Mouse (Mus musculus) heart, adult 2 months (tissue): ENCODE measurements around the gene Izumo4. TPM values are rescaled to one million over a fixed set of nuclear protein-coding genes. Genes with fewer than 3 reads are reported as not detected.
A peak's percentile ranks its signal among the peaks of the same experiment; 100 is the strongest.

ENCODE experiments used
- DNase-seq, 2 experiments: peaks; one replicate each; pipeline ENCODE4 v3.0.0; 2021
- H3K27ac ChIP-seq: fragments of 200-600 bp; 2 replicates; pipeline ENCODE4 v1.8.1; 2022
- H3K27me3 ChIP-seq: fragments of 200-500 bp; 2 replicates; pipeline ENCODE4 v1.6.1; 2012; ENCODE audit warnings: mild to moderate bottlenecking, low read length, inconsistent platforms, mixed read lengths; ENCODE audit not compliant: control insufficient read depth, insufficient read depth
- H3K36me3 ChIP-seq: fragments of 200-500 bp; 2 replicates; pipeline ENCODE4 v1.6.1; 2012; ENCODE audit warnings: low read length, inconsistent platforms; ENCODE audit not compliant: control insufficient read depth, insufficient read depth
- H3K4me1 ChIP-seq: fragments of 200-500 bp; 2 replicates; pipeline ENCODE4 v1.6.1; 2011; ENCODE audit warnings: low read length; ENCODE audit not compliant: control insufficient read depth, insufficient read depth
- H3K4me3 ChIP-seq: fragments of 200-600 bp; 2 replicates; pipeline ENCODE4 v1.8.1; 2022
- H3K79me2 ChIP-seq: fragments of 200-500 bp; replicated peaks from 2 replicates; pipeline ENCODE4 v1.6.1; 2012; ENCODE audit warnings: mild to moderate bottlenecking, inconsistent platforms, low read length, moderate library complexity, mixed read lengths; ENCODE audit not compliant: control insufficient read depth, insufficient read depth
- H3K9ac ChIP-seq: fragments of 200-500 bp; 2 replicates; pipeline ENCODE4 v1.6.1; 2012; ENCODE audit warnings: low read depth, mild to moderate bottlenecking, control low read depth, inconsistent platforms, low read length, mixed read lengths
- CTCF ChIP-seq: fragments of 200-600 bp; IDR thresholded peaks from 2 replicates; pipeline ENCODE4 v1.8.1; 2022; ENCODE audit warnings: antibody characterized with exemption, mild to moderate bottlenecking, moderate library complexity
- EP300 ChIP-seq: fragments of 200-500 bp; IDR thresholded peaks from 2 replicates; pipeline ENCODE4 v1.6.1; 2011; ENCODE audit warnings: low read depth, low read length, control low read depth; ENCODE audit not compliant: insufficient read depth
- POLR2A ChIP-seq: fragments of 200-500 bp; IDR thresholded peaks from 2 replicates; pipeline ENCODE4 v1.6.1; 2011; ENCODE audit warnings: mild to moderate bottlenecking, low read depth, low read length, control low read depth; ENCODE audit not compliant: insufficient read depth
- WGBS: fragments of 180-500 bp; shearing (Covaris S2); methylation state at CpG from one replicate; pipeline ENCODE4 v1.1.7; 2018; 5-methylcytosine and 5-hydroxymethylcytosine counted together
- intact Hi-C: fragments of 180-260 bp; cut with DNase I; formaldehyde crosslinking; loops from one replicate; pipeline ENCODE4 v1.15.1; 2025
- polyA plus RNA-seq: library from polyadenylated mRNA; depleted of rRNA; stranded (reverse); fragments of >200 nt; gene quantifications from 2 replicates; pipeline ENCODE4 v1.2.3, GENCODE M21; 2012
- total RNA-seq, 2 experiments: library from RNA; stranded (reverse); gene quantifications; 2 replicates each; pipeline ENCODE4 v1.2.3; 2021

Izumo4 gene
- total and polyA plus RNA-seq, 3 experiments: 3.4 to 15.6 (median 3.8) TPM

GRCm38 (mm10) chr10:80700732-80701131 is 1.3 kb upstream of the Izumo4 start:
- 39% methylated on average over 4 of the region's 4 CpGs for WGBS
- Histone ChIP-seq H3K27me3 (no peaks in the 10 kb centered on the region), H3K36me3 (no peaks in the 10 kb centered on the region; the same call in 1 of the 2 replicates), H3K4me3 (no peak overlapping the region), H3K27ac (no peak overlapping the region; the same call in 1 of the 2 replicates), H3K4me1 (peaks cover 3% of the 10 kb centered on the region; the same call in 1 of the 2 replicates), H3K79me2 (no peaks in the 10 kb centered on the region), H3K9ac (no peak overlapping the region)
- TF ChIP-seq CTCF: no peak
- no peak for TF ChIP-seq POLR2A
- intact Hi-C loops: loop anchor here (5.0 kb wide), 1 partner anchor 268 kb away; the partner anchor contains the start of gene Tcf3
- DNase-seq: no peak

- peak; percentile 6; the same call in 1 of the 2 replicates for TF ChIP-seq EP300
- TF ChIP-seq POLR2A: no peak
- peak; percentile 33 for TF ChIP-seq CTCF
- H3K79me2 ChIP-seq: no peaks in the 10 kb centered on the region
- intact Hi-C loops: loop anchor here (2.0 to 5.0 kb wide), 2 partner anchors 38 to 270 kb away; partner anchors contain the start of gene Tcf3
- H3K4me3 ChIP-seq: peak overlapping the region; percentile 68
- H3K27me3 ChIP-seq: no peaks in the 10 kb centered on the region
- DNase-seq: peak; percentile 93 to 96
- no peaks in the 10 kb centered on the region; the same call in 1 of the 2 replicates for H3K4me1 ChIP-seq
- H3K27ac ChIP-seq: peak overlapping the region; percentile 82
- peak overlapping the region; percentile 53 for H3K9ac ChIP-seq
- no peaks in the 10 kb centered on the region for H3K36me3 ChIP-seq
- 4% methylated on average over 47 of the region's 47 CpGs for WGBS
Observed at GRCm38 (mm10) chr10:80702536-80703390, 779 bp downstream of the Izumo4 start.

- 93% methylated on average over 5 of the region's 5 CpGs for WGBS
- no peak overlapping the region for H3K27ac ChIP-seq
- TF ChIP-seq POLR2A: no peak
- TF ChIP-seq CTCF: no peak
- no peak for TF ChIP-seq EP300
- H3K4me3 ChIP-seq: no peak overlapping the region
- H3K36me3 ChIP-seq: no peaks in the 10 kb centered on the region
- no peaks in the 10 kb centered on the region; the same call in 1 of the 2 replicates for H3K4me1 ChIP-seq
- intact Hi-C loops: loop anchor here (2.0 to 5.0 kb wide), 2 partner anchors 37 to 271 kb away; partner anchors contain the start of gene Tcf3
- no peak overlapping the region for H3K9ac ChIP-seq
- H3K79me2 ChIP-seq: no peaks in the 10 kb centered on the region
- H3K27me3 ChIP-seq: no peaks in the 10 kb centered on the region
- DNase-seq: no peak
Observed at GRCm38 (mm10) chr10:80703643-80704042, 1.7 kb downstream of the Izumo4 start.

- Histone ChIP-seq H3K36me3 (no peaks in the 10 kb centered on the region), H3K4me1 (no peaks in the 10 kb centered on the region; the same call in 1 of the 2 replicates), H3K27ac (no peak overlapping the region), H3K79me2 (no peaks in the 10 kb centered on the region), H3K4me3 (no peak overlapping the region), H3K27me3 (no peaks in the 10 kb centered on the region), H3K9ac (no peak overlapping the region)
- no peak for DNase-seq
- intact Hi-C loops: loop anchor here (5.0 kb wide), 1 partner anchor 272 kb away; the partner anchor contains the start of gene Tcf3
- WGBS: 85% methylated on average over 5 of the region's 5 CpGs
- TF ChIP-seq POLR2A (no peak), EP300 (no peak), CTCF (no peak)
Observed at GRCm38 (mm10) chr10:80704418-80704817, 2.4 kb downstream of the Izumo4 start.

- TF ChIP-seq POLR2A (no peak), CTCF (no peak), EP300 (no peak)
- 39% methylated on average over 3 of the region's 3 CpGs for whole genome bisulfite sequencing
Observed at GRCm38 (mm10) chr10:80705033-80705432, 3.0 kb downstream of the Izumo4 start.

GRCm38 (mm10) chr10:80705479-80705878 is 3.5 kb downstream of the Izumo4 start:
- no peaks in the 10 kb centered on the region for H3K36me3 ChIP-seq

More at GRCm38 (mm10) chr10:80705033-80705432, 3.0 kb downstream of the Izumo4 start:
- H3K79me2 ChIP-seq: no peaks in the 10 kb centered on the region
- no peaks in the 10 kb centered on the region for H3K4me1 ChIP-seq
- H3K36me3 ChIP-seq: no peaks in the 10 kb centered on the region
- H3K9ac ChIP-seq: no peak overlapping the region
- H3K27ac ChIP-seq: no peak overlapping the region
- H3K4me3 ChIP-seq: no peak overlapping the region
- DNase-seq: no peak
- H3K27me3 ChIP-seq: no peaks in the 10 kb centered on the region
- intact Hi-C loops: no loop called here

More at GRCm38 (mm10) chr10:80705479-80705878, 3.5 kb downstream of the Izumo4 start:
- intact Hi-C loops: no loop called here
- TF ChIP-seq POLR2A (no peak), EP300 (no peak), CTCF (no peak)
- H3K79me2 ChIP-seq: no peaks in the 10 kb centered on the region
- H3K9ac ChIP-seq: no peak overlapping the region
- H3K27ac ChIP-seq: no peak overlapping the region
- H3K4me1 ChIP-seq: no peaks in the 10 kb centered on the region
- WGBS: 75% methylated on average over 3 of the region's 3 CpGs
- no peak for DNase-seq
- no peaks in the 10 kb centered on the region for H3K27me3 ChIP-seq
- no peak overlapping the region for H3K4me3 ChIP-seq
